Mouse (Mus musculus): ENCODE results near the gene Slc46a1. TPM values are rescaled to one million over a fixed set of nuclear protein-coding genes. Genes with fewer than 3 reads are reported as not detected.

Slc46a1 gene
- total and polyA plus RNA-seq, 3 experiments: 8.3 to 11.6 TPM; not detected in 1

DNA sequence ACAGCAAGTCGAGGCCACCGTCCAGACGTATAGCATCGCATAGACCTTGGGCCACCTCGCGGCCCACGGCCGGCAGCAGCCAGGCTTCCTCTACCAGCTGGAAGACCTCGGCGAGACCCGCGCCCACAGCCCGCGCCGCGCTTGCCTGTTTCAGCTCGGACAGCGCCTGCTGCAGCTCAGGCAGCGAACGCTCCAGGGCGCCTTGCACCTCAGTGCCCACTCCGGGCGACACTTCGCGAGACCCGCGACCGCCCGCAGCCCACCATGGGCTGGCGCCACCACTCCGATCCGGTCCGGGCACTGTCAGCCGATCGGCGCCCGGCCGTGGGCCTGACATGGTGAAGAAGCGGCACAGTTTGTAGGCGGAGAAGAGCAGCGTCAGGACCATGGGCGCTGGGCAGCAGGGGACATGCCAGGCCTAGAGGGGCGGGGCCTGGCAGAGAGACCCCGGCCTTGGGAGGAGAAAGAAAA lies 31.6 kb downstream of the Slc46a1 start:
- H3K27me3 ChIP-seq (ENCODE audit: control insufficient read depth in 1 of 2, insufficient read depth in 2 of 2, low read length in 2 of 2): peaks cover 0 to 1% of the 10 kb centered on the region in 2 experiments; a peak in 3 of 4 replicates
- no peaks in the 10 kb centered on the region for H3K79me2 ChIP-seq (ENCODE audit: control insufficient read depth, insufficient read depth, low read length, poor library complexity)
- peak overlapping the region in 1 of 2 experiments; percentile 22; a peak in 2 of 4 replicates for H3K4me3 ChIP-seq (ENCODE audit: control insufficient read depth in 1 of 2, insufficient read depth in 1 of 2, low read depth in 2 of 2, low read length in 2 of 2)
- H3K9ac ChIP-seq (ENCODE audit: control insufficient read depth, low read depth, low read length, poor library complexity, severe bottlenecking): no peak overlapping the region
- no peak for TF ChIP-seq SMC3 (IDR thresholded peaks at IDR 0.05; ENCODE audit: low read depth, low read length)
- no peak for TF ChIP-seq MAZ (IDR thresholded peaks at IDR 0.05; ENCODE audit: low read depth, low read length)
- TF ChIP-seq MAFK (IDR thresholded peaks at IDR 0.05; ENCODE audit: borderline replicate concordance, low read depth, low read length): no peak
- TF ChIP-seq ZNF384 (IDR thresholded peaks at IDR 0.05; ENCODE audit: low read depth, low read length): no peak
- TF ChIP-seq POLR2A (IDR thresholded peaks at IDR 0.05; ENCODE audit: control insufficient read depth in 1 of 2, insufficient read depth in 1 of 2, low read depth in 1 of 2, low read length in 2 of 2, poor library complexity in 1 of 2): no peak
- no peak for TF ChIP-seq KAT2A (conservative IDR thresholded peaks at IDR 0.05; ENCODE audit: low read depth, low read length)
- no peak for TF ChIP-seq HCFC1 (IDR thresholded peaks at IDR 0.05; ENCODE audit: low read depth, low read length)
- TF ChIP-seq ELF1 (IDR thresholded peaks at IDR 0.05; ENCODE audit: low read depth, low read length): no peak
- TF ChIP-seq MAX (IDR thresholded peaks at IDR 0.05; ENCODE audit: low read length): no peak
- TF ChIP-seq E2F4 (IDR thresholded peaks at IDR 0.05; ENCODE audit: borderline replicate concordance, low read depth, low read length): no peak
- no peak for TF ChIP-seq UBTF (IDR thresholded peaks at IDR 0.05; ENCODE audit: borderline replicate concordance, insufficient read depth, low read depth, low read length)
- no peak for TF ChIP-seq POLR2AphosphoS2 (IDR thresholded peaks at IDR 0.05; ENCODE audit: low read length)
- TF ChIP-seq RCOR1 (IDR thresholded peaks at IDR 0.05; ENCODE audit: low read depth, low read length): no peak
- TF ChIP-seq MEF2A (IDR thresholded peaks at IDR 0.05; ENCODE audit: extremely low read depth, insufficient replicate concordance, low read depth, low read length, poor library complexity, severe bottlenecking): no peak
- TF ChIP-seq CHD2 (IDR thresholded peaks at IDR 0.05; ENCODE audit: low read length): no peak
- no peaks in the 10 kb centered on the region for H3K9me3 ChIP-seq (replicated peaks; ENCODE audit: insufficient read depth, low read length)
- H3K36me3 ChIP-seq (ENCODE audit: control insufficient read depth in 1 of 2, insufficient read depth in 2 of 2, low read length in 2 of 2): peaks cover 0 to 7% of the 10 kb centered on the region in 2 experiments; a peak in 1 of 4 replicates
- H3K27ac ChIP-seq (ENCODE audit: control insufficient read depth, low read depth, low read length): no peak overlapping the region
- DNase-seq (ENCODE audit: low read depth, low spot score): no peak
- H3K4me1 ChIP-seq (ENCODE audit: control insufficient read depth in 1 of 2, insufficient read depth in 2 of 2, low read length in 2 of 2): peaks cover 0 to 17% of the 10 kb centered on the region in 2 experiments; a peak in 2 of 4 replicates

DNA sequence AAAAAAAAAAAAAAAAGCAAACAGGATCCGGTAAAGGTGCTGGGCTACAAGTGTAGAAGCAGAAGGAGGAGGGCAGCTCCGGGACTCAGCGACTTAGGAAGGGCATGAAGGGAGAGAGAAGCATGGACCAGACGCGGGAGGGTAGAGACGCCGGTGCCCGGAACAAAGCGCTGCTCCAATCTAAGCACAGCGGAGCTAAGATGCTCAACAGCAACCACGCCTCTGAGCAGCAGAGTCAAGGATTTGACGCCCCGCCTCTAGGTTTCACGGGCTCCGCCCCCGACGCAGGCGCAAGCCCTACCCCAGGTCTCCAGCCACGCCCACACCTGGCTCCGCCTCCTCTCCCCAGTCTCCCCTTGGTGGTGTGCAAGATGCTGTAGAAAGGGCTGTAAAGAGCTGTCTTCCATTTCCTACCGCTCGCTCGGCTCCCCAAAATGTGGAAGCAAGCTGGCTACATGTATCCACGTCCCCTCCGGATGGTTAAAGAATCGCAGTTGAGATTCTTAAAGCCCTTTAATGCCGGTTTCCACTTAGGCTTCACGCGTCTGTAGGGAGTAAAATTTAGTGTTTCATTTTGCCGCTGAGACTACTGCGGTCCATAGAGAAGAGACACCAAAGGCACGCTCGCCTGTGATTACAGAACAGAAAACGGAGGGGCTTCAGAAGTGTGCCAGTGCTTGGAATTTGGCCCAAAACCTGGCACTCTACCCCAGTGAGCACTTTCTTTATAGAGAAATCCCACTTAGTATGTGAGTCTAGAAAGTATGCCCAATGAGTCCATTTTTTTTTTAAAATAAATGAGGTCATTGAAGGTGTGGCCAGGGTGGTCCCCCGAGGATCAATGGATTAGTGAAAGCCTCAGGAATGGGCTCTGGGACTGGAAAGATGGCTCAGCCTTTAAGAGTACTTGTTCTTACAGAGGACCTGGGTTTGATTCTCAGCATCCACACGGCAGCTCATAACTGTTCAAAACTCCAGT lies 32.3 kb downstream of the Slc46a1 start, which contains the start of gene Sarm1:
TSS of gene Sarm1 (minus strand) at position 211 of the 979 bp plus-strand sequence.
- peak within 1 kb of the TSS; percentile 43; the same call in 1 of the 2 replicates for H3K27ac ChIP-seq (ENCODE audit: control insufficient read depth, low read depth, low read length)
- TF ChIP-seq NRF1 (IDR thresholded peaks at IDR 0.05; ENCODE audit: insufficient read depth, low read depth, low read length, poor library complexity, severe bottlenecking) (peak; percentile 97), POLR2AphosphoS2 (IDR thresholded peaks at IDR 0.05; ENCODE audit: low read length) (peak; percentile 68; the same call in 1 of the 2 replicates), ZC3H11A (IDR thresholded peaks at IDR 0.05; ENCODE audit: low read depth, low read length) (no peak), ZMIZ1 (IDR thresholded peaks at IDR 0.05; ENCODE audit: low read depth, low read length) (peak; percentile 84), ZNF384 (IDR thresholded peaks at IDR 0.05; ENCODE audit: low read depth, low read length) (peak; percentile 80), USF1 (IDR thresholded peaks at IDR 0.05; ENCODE audit: low read depth, low read length) (0 out of 2 replicates have a peak, but pooled peaks have one; percentile 28), ETS1 (IDR thresholded peaks at IDR 0.05; ENCODE audit: low read depth, low read length) (no peak; the same call in 1 of the 2 replicates), BHLHE40 (IDR thresholded peaks at IDR 0.05; ENCODE audit: borderline replicate concordance, low read depth, low read length) (no peak), MAX (IDR thresholded peaks at IDR 0.05; ENCODE audit: low read length) (peak; percentile 63), ZKSCAN1 (IDR thresholded peaks at IDR 0.05; ENCODE audit: low read depth, low read length) (no peak), TCF12 (IDR thresholded peaks at IDR 0.05; ENCODE audit: low read depth, low read length) (peak; percentile 63; the same call in 1 of the 2 replicates), KAT2A (conservative IDR thresholded peaks at IDR 0.05; ENCODE audit: low read depth, low read length) (0 out of 2 replicates have a peak, but pooled peaks have one; percentile 15), SMC3 (IDR thresholded peaks at IDR 0.05; ENCODE audit: low read depth, low read length) (no peak; the same call in 1 of the 2 replicates), UBTF (IDR thresholded peaks at IDR 0.05; ENCODE audit: borderline replicate concordance, insufficient read depth, low read depth, low read length) (no peak), TAL1 (IDR thresholded peaks at IDR 0.05; ENCODE audit: low read length) (no peak), SIN3A (IDR thresholded peaks at IDR 0.05; ENCODE audit: low read length) (peak; percentile 76; the same call in 1 of the 2 replicates), MYC (IDR thresholded peaks at IDR 0.05; ENCODE audit: low read depth, low read length) (no peak), HCFC1 (IDR thresholded peaks at IDR 0.05; ENCODE audit: low read depth, low read length) (peak; percentile 52)

More for the DNA sequence above, 32.3 kb downstream of the Slc46a1 start, which contains the start of gene Sarm1:
- H3K27me3 ChIP-seq (ENCODE audit: control insufficient read depth in 1 of 2, insufficient read depth in 2 of 2, low read length in 2 of 2): peaks cover 0 to 1% of the 10 kb centered on the region in 2 experiments; a peak in 3 of 4 replicates
- peak; percentile 99 for DNase-seq (ENCODE audit: low read depth, low spot score)
- no peaks in the 10 kb centered on the region for H3K9me3 ChIP-seq (replicated peaks; ENCODE audit: insufficient read depth, low read length)
- peaks cover 0 to 18% of the 10 kb centered on the region in 2 experiments; a peak in 2 of 4 replicates for H3K4me1 ChIP-seq (ENCODE audit: control insufficient read depth in 1 of 2, insufficient read depth in 2 of 2, low read length in 2 of 2)
- H3K79me2 ChIP-seq (ENCODE audit: control insufficient read depth, insufficient read depth, low read length, poor library complexity): no peaks in the 10 kb centered on the region
- H3K4me3 ChIP-seq (ENCODE audit: control insufficient read depth in 1 of 2, insufficient read depth in 1 of 2, low read depth in 2 of 2, low read length in 2 of 2): peak within 1 kb of the TSS; percentile 65 to 80
- peak within 1 kb of the TSS; percentile 69 for H3K9ac ChIP-seq (ENCODE audit: control insufficient read depth, low read depth, low read length, poor library complexity, severe bottlenecking)
- H3K36me3 ChIP-seq (ENCODE audit: control insufficient read depth in 1 of 2, insufficient read depth in 2 of 2, low read length in 2 of 2): peaks cover 0 to 7% of the 10 kb centered on the region in 2 experiments; a peak in 1 of 4 replicates
